Mouse (Mus musculus) hindbrain, embryonic 13.5 days (tissue): Measurements from ENCODE around the gene Ift122. TPM values are rescaled to one million over a fixed set of nuclear protein-coding genes. Genes with fewer than 3 reads are reported as not detected.

Source experiments
- ATAC-seq: fragments of 200-750 bp; cut with Nextera tagmentation; 2 replicates; pipeline ENCODE4 v1.8.0; 2017; ENCODE audit warnings: moderate TSS enrichment; ENCODE audit not compliant: low FRiP score
- H3K27ac ChIP-seq: fragments of 300-500 bp; sonication (generic); 2 replicates; pipeline ENCODE4 v1.5.1; 2015; ENCODE audit warnings: inconsistent platforms, mild to moderate bottlenecking, moderate library complexity
- H3K27me3 ChIP-seq: fragments of 300-500 bp; sonication (generic); 2 replicates; pipeline ENCODE4 v1.6.1; 2015; ENCODE audit warnings: mild to moderate bottlenecking, inconsistent platforms
- H3K36me3 ChIP-seq: fragments of 300-500 bp; sonication (generic); 2 replicates; pipeline ENCODE4 v1.6.1; 2015; ENCODE audit warnings: mild to moderate bottlenecking, inconsistent platforms
- H3K4me1 ChIP-seq: fragments of 300-500 bp; sonication (generic); replicated peaks from 2 replicates; pipeline ENCODE4 v1.6.1; 2015; ENCODE audit warnings: inconsistent platforms
- H3K4me2 ChIP-seq: fragments of 300-500 bp; sonication (generic); 2 replicates; pipeline ENCODE4 v1.6.1; 2015; ENCODE audit warnings: inconsistent platforms, mild to moderate bottlenecking, moderate library complexity
- H3K4me3 ChIP-seq: fragments of 300-500 bp; sonication (generic); 2 replicates; pipeline ENCODE4 v1.5.1; 2015; ENCODE audit warnings: mild to moderate bottlenecking, inconsistent platforms
- H3K9ac ChIP-seq: fragments of 300-500 bp; sonication (generic); 2 replicates; pipeline ENCODE4 v1.6.1; 2015; ENCODE audit warnings: mild to moderate bottlenecking, inconsistent platforms
- H3K9me3 ChIP-seq: fragments of 300-500 bp; sonication (generic); 2 replicates; pipeline ENCODE4 v1.6.1; 2016; ENCODE audit warnings: inconsistent platforms
- whole genome bisulfite sequencing: fragments of 180-500 bp; shearing (Covaris S2); methylation state at CpG from one replicate; pipeline ENCODE4 v1.1.7; 2015; 5-methylcytosine and 5-hydroxymethylcytosine counted together
- polyA plus RNA-seq: library from polyadenylated mRNA; unstranded; fragments of >200 nt; fragmentation: Nextera tagmentation; extraction: Ambion mirVana; gene quantifications from 2 replicates; pipeline ENCODE4 v1.2.1, GENCODE M21; 2015

The Ift122 gene
- polyA plus RNA-seq, 1 experiment from 2014 or later = 27.7 TPM

DNA sequence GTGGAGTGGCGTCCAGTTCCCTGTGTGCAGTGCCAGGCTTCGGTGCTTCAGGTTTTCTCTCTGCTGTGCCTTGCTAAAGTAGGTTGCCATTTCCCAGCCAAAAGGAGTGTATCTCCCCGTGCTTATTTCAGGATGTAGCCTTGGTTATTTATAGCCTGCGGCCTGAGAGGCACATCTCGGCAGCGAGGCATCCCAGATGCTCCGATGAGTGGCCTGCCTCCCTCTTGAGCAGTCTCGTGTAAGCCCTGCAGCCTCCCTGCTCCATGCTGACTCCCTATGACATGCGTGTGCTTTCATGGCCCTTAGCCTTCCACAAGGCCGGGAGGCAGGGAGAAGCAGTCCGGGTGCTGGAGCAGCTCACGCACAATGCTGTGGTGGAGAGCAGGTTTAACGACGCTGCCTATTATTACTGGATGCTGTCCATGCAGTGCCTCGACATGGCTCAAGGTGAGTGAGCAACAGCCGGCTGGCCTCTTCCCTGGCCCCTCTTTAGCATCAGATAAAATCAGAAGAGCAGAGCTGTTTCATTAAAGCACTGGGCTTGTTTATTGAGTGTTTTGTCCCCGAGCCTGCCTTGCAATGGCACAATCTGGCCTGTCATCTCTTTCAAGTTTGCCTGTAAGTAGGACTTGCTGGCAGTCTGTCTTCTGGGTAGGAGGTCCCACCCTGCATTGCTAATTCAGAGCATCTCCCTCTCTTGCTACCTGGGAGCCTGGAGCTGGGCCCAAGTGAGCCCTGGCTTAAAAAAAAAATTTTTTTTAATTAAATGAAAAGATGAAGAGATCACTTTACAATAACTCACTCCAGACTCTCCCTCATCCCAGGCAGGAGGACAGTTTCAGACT is 62.6 kb downstream of the Ift122 start:
- Histone ChIP-seq H3K27ac (peak overlapping the region; percentile 40), H3K27me3 (no peaks in the 10 kb centered on the region), H3K36me3 (peaks cover 18% of the 10 kb centered on the region), H3K9me3 (no peaks in the 10 kb centered on the region), H3K4me3 (no peak overlapping the region), H3K4me2 (no peak overlapping the region), H3K4me1 (peaks cover 23% of the 10 kb centered on the region), H3K9ac (no peak overlapping the region)
- no peak for ATAC-seq
- WGBS = 76% methylated on average over 17 of the region's 17 CpGs

DNA sequence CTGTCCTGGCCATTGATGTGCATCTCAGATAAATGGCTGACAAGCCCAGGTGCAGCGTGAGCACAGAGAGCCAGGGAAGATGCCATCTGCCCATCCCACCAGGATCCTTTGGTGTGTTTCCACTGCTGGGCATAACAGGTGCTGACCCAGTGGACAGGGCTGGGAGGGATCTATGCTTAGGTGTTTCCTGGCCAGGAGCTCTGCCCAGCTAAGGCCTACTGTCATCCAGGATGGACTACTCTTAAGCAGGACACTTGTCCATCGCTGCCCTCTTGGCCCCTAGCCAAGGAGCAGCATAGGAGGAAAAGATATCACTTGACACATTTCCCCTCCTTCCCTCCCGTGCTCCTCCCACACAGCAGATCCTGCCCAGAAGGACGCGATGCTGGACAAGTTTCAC is 63.3 kb downstream of the Ift122 start:
- H3K27me3 ChIP-seq = no peaks in the 10 kb centered on the region
- no peak overlapping the region for H3K9ac ChIP-seq
- H3K9me3 ChIP-seq = no peaks in the 10 kb centered on the region
- WGBS = 89% methylated on average over 5 of the region's 5 CpGs
- peaks cover 23% of the 10 kb centered on the region for H3K4me1 ChIP-seq
- ATAC-seq = no peak
- H3K27ac ChIP-seq = no peak overlapping the region
- no peak overlapping the region for H3K4me2 ChIP-seq
- no peak overlapping the region for H3K4me3 ChIP-seq
- peaks cover 18% of the 10 kb centered on the region for H3K36me3 ChIP-seq

- peaks cover 16% of the 10 kb centered on the region for H3K4me1 ChIP-seq
- H3K9me3 ChIP-seq = no peaks in the 10 kb centered on the region
- no peaks in the 10 kb centered on the region for H3K27me3 ChIP-seq
- H3K27ac ChIP-seq = no peak overlapping the region
- H3K4me2 ChIP-seq = no peak overlapping the region
- H3K36me3 ChIP-seq = peaks cover 18% of the 10 kb centered on the region
- 93% methylated on average over 1 of the region's 1 CpGs for WGBS
- no peak overlapping the region for H3K9ac ChIP-seq
- H3K4me3 ChIP-seq = no peak overlapping the region
- ATAC-seq = no peak
Measured at GRCm38 (mm10) chr6:115918615-115919014, 65.3 kb downstream of the Ift122 start.

GRCm38 (mm10) chr6:115919876-115920275 is 66.6 kb downstream of the Ift122 start:
- H3K36me3 ChIP-seq = peaks cover 23% of the 10 kb centered on the region
- no peak overlapping the region for H3K4me3 ChIP-seq
- H3K27me3 ChIP-seq = no peaks in the 10 kb centered on the region
- H3K27ac ChIP-seq = no peak overlapping the region
- no peak for ATAC-seq
- peaks cover 6% of the 10 kb centered on the region; the same call in 1 of the 2 replicates for H3K4me1 ChIP-seq
- H3K9ac ChIP-seq = no peak overlapping the region
- WGBS = 93% methylated on average over 5 of the region's 5 CpGs
- no peak overlapping the region for H3K4me2 ChIP-seq
- H3K9me3 ChIP-seq = no peaks in the 10 kb centered on the region

DNA sequence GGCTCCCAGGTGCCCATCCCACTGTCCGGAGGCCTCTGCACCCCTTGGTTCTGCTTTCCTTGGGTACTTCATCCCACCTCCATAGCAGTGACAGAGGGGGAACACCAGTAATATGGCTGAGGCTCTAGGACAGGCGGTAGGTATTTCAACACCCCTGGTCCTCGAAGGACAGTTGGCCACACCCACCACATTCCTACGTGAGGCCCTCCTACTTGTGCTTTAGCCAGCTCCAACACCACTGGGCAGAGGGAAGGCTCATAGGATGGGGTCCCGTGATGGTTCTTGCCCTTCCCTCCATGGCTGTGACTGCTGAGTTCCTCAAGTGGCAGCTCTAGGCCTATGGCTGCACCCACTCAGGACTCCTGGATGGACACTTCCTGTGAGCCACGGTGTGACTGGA is 71.6 kb downstream of the Ift122 start:
- peaks cover 5% of the 10 kb centered on the region for H3K36me3 ChIP-seq
- no peaks in the 10 kb centered on the region for H3K9me3 ChIP-seq
- no peak for ATAC-seq
- no peak overlapping the region for H3K4me3 ChIP-seq
- H3K27ac ChIP-seq = no peak overlapping the region
- peaks cover 24% of the 10 kb centered on the region for H3K4me1 ChIP-seq
- H3K27me3 ChIP-seq = no peaks in the 10 kb centered on the region
- WGBS = 59% methylated on average over 6 of the region's 6 CpGs
- no peak overlapping the region for H3K4me2 ChIP-seq
- H3K9ac ChIP-seq = no peak overlapping the region

DNA sequence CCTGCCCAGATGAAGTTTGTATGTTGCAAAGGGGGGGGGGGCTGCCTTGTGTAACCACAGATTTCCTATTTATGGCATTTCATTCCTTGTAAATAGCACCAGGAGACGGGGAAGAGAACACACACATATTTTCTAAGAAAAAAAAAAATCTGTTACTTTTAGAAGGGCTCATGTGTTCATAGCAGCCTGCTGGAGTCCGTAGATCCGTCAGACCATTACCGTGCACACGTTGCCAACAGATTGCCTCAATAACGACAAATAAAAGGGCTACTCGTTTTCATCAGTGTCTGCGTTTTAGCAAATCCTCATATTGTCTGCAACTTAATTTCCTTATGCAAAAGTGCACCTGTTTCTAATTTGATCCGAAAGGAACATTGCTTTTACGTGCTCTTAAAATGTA is 73.1 kb downstream of the Ift122 start:
- Histone ChIP-seq H3K27me3 (no peaks in the 10 kb centered on the region), H3K4me1 (peaks cover 30% of the 10 kb centered on the region), H3K4me2 (no peak overlapping the region), H3K36me3 (peaks cover 5% of the 10 kb centered on the region), H3K27ac (no peak overlapping the region), H3K9me3 (no peaks in the 10 kb centered on the region), H3K9ac (no peak overlapping the region), H3K4me3 (no peak overlapping the region)
- ATAC-seq = no peak
- WGBS = 68% methylated on average over 10 of the region's 10 CpGs

- 60% methylated on average over 10 of the region's 10 CpGs for WGBS
- Histone ChIP-seq H3K27me3 (no peaks in the 10 kb centered on the region), H3K27ac (peak overlapping the region; percentile 70), H3K9me3 (no peaks in the 10 kb centered on the region), H3K4me3 (no peak overlapping the region), H3K4me1 (peaks cover 30% of the 10 kb centered on the region), H3K4me2 (no peak overlapping the region), H3K36me3 (peaks cover 5% of the 10 kb centered on the region), H3K9ac (no peak overlapping the region; the same call in 1 of the 2 replicates)
- no peak for ATAC-seq
Measured at GRCm38 (mm10) chr6:115927292-115928242, 74.3 kb downstream of the Ift122 start.

GRCm38 (mm10) chr6:115930018-115930417 is 76.7 kb downstream of the Ift122 start:
- H3K36me3 ChIP-seq = no peaks in the 10 kb centered on the region
- H3K4me1 ChIP-seq = peaks cover 27% of the 10 kb centered on the region
- H3K4me2 ChIP-seq = no peak overlapping the region
- no peak overlapping the region for H3K9ac ChIP-seq
- no peaks in the 10 kb centered on the region for H3K9me3 ChIP-seq
- no peak for ATAC-seq
- no peaks in the 10 kb centered on the region for H3K27me3 ChIP-seq
- WGBS = 74% methylated on average over 5 of the region's 5 CpGs
- H3K27ac ChIP-seq = no peak overlapping the region
- H3K4me3 ChIP-seq = no peak overlapping the region

- 92% methylated on average over 14 of the region's 14 CpGs for WGBS
- H3K27ac ChIP-seq = no peak within 1 kb of the TSS
- no peaks in the 10 kb centered on the region for H3K9me3 ChIP-seq
- H3K4me3 ChIP-seq = no peak within 1 kb of the TSS
- ATAC-seq = no peak
- H3K4me1 ChIP-seq = peaks cover 18% of the 10 kb centered on the region
- no peaks in the 10 kb centered on the region for H3K27me3 ChIP-seq
- no peaks in the 10 kb centered on the region for H3K36me3 ChIP-seq
- H3K9ac ChIP-seq = no peak within 1 kb of the TSS
- no peak within 1 kb of the TSS for H3K4me2 ChIP-seq
Measured at GRCm38 (mm10) chr6:115931639-115932038, 78.4 kb downstream of the Ift122 start, which contains the start of gene Rho. Gene Rho, plus strand, starts transcription at chr6:115931748.

- no peaks in the 10 kb centered on the region for H3K9me3 ChIP-seq
- no peak overlapping the region for H3K27ac ChIP-seq
- H3K4me2 ChIP-seq = no peak overlapping the region
- no peak overlapping the region for H3K4me3 ChIP-seq
- ATAC-seq = no peak
- no peak overlapping the region for H3K9ac ChIP-seq
- no peaks in the 10 kb centered on the region for H3K36me3 ChIP-seq
- 93% methylated on average over 3 of the region's 3 CpGs for WGBS
- peaks cover 11% of the 10 kb centered on the region; the same call in 1 of the 2 replicates for H3K4me1 ChIP-seq
- H3K27me3 ChIP-seq = no peaks in the 10 kb centered on the region
Measured at GRCm38 (mm10) chr6:115932391-115932790, 79.1 kb downstream of the Ift122 start.

DNA sequence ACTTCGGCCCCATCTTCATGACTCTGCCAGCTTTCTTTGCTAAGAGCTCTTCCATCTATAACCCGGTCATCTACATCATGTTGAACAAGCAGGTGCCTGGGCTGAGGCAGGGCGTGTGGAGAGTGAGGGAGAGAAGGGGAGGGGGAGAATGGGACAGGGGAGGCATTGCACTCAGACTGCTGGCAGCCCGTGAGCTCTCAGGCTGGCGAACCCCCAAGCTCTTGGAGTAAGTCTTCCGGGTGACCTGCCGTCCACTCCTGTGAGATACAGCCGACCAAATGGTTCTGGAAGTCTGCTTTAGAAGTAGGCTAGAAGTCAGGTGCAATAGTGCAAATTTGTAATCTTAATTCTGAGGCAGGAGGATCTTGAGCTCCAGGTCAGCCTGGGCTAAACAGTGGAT is 82.3 kb downstream of the Ift122 start:
- no peak overlapping the region for H3K4me2 ChIP-seq
- peaks cover 9% of the 10 kb centered on the region; the same call in 1 of the 2 replicates for H3K9me3 ChIP-seq
- no peaks in the 10 kb centered on the region for H3K27me3 ChIP-seq
- H3K36me3 ChIP-seq = peaks cover 6% of the 10 kb centered on the region; the same call in 1 of the 2 replicates
- peaks cover 6% of the 10 kb centered on the region; the same call in 1 of the 2 replicates for H3K4me1 ChIP-seq
- no peak overlapping the region for H3K27ac ChIP-seq
- H3K9ac ChIP-seq = no peak overlapping the region
- ATAC-seq = no peak
- no peak overlapping the region for H3K4me3 ChIP-seq
- 88% methylated on average over 8 of the region's 8 CpGs for WGBS

DNA sequence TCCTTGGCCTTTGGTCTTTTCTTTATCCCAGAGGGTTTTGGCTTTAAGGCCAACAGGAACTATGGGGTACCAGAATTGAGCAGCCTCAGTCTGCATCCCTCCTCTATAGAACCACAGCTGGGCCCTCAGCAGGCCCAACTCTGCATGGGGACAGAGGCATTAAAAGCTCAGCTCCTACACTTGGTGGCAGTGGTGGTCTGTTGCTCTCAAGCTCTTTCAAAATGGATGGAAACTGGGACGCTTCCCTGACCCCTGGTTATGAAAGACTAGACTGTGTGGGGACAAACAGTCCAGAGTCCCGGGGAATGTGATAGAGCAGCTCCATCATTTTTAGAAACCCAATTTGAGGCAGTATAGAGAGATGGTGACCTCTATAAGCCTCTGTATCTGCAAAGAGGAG is 84.7 kb downstream of the Ift122 start:
- Histone ChIP-seq H3K9me3 (peaks cover 9% of the 10 kb centered on the region; the same call in 1 of the 2 replicates), H3K27ac (no peak overlapping the region), H3K36me3 (peaks cover 6% of the 10 kb centered on the region; the same call in 1 of the 2 replicates), H3K4me1 (0 out of 2 replicates have a peak, but pooled peaks cover 6% of the 10 kb centered on the region), H3K27me3 (no peaks in the 10 kb centered on the region), H3K4me2 (no peak overlapping the region), H3K9ac (no peak overlapping the region), H3K4me3 (no peak overlapping the region)
- WGBS = 95% methylated on average over 2 of the region's 2 CpGs
- no peak for ATAC-seq
